Mouse (Mus musculus): Measurements from ENCODE around the gene Kdf1.
"Not testable (repeated sequence)": the region's sequence is repeated elsewhere in the genome, so short reads cannot be mapped to it uniquely, and the experiment has no call there.

The Kdf1 gene

DNA sequence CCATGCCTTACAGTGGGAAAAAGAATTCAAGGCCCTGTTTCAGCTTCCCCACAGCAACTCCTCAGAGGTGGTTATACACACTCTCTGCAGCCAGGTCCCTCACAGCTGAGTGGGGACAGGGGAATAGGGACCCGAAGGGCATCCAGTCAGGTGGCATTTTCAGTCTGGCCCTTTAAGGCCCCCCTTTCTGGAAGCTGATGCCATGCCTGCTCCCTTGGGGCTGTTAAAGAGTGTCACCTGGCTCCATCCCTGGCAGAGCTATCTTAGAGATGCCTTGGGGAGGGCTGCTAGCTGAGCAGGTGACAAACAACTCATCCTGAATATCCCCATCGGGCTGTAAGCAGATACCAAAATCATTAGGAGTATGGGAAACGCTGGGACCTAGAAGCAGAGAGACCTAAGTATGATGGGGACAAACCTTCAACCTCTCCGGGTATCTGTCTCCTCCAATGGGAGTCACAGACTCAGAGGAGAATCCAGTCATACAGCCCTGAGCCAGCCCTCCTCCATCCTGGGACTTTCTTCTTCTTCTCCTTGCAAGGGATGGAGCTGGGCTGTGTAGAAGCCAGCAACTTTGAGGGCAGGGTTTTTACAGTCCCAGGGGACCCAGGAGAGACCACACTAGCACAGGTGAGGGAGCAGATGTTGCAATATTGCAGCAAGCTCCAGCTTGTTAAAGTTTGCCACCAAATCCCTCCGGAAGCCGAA is 21.9 kb upstream of the Kdf1 start:
- no peak for DNase-seq

DNA sequence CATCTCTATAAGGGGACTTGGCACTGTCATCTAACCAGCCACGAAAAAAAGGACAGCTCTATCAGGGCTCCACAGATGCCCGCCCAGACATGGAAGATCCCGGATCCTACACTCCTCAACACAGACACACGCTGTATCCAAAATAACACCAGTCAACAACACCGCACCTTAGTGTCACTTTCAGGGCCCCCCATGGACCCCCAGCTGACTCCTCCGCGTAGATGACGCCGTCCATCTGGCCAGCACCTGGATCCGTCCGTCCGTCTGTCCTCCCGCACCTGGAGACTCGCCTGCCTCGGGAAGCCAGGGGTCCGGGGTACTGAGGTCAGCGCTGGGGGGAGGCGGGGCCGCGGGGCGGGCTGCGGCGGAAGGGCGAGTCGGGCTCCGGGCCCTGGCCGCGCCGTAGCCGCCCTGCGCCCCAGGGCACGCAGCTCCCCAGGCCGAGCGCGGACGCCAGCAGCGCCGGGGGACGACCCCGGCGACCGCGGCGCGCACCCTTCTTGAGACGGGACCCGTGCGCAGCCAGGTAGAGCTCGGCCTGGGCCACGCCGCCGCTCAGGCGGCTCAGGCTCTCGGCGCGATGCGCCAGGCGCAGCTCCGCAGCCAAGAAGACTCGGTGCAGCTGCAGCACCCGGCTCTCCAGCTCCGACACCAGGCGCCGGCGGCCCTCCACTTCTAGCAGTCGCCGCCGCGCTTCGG is 21.2 kb upstream of the Kdf1 start:
- DNase-seq: peak; percentile 37

DNA sequence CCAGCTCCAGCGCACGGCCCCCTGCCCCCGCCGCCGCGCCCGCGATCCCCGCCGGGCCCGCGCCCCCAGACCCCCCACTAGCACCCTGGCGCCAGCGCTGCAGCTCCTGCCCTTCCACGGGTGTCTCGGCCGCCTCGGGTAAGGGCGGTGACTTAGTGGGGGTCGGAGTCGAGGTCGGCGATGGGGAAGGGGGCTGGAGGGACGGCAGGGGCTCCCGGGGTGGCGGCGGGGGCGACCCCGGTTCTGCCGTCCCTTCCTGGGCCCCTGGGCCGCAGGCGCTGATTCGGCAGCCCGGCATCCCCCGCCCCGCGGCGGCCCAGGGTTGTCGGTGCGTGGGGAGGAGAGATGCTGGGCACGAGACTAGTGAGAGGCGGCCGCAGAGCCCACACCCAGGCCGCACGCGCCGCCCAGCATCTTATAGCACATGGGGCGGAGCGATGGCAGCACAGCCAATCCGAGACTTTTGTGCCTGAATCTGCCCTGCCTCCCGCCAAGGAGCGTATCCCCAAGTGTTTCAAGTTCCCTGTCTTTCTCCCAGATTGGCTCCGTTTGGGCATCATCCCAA is 20.5 kb upstream of the Kdf1 start, which contains the start of gene Trnp1:
TSS of gene Trnp1 (minus strand) at position 391 of the 565 bp plus-strand sequence.
- DNase-seq: peak; percentile 61

- DNase-seq: no peak
Observed at GRCm38 (mm10) chr4:133501514-133501913, 17.2 kb upstream of the Kdf1 start.

- no peak for DNase-seq
Observed at GRCm38 (mm10) chr4:133504300-133504699, 14.5 kb upstream of the Kdf1 start.

DNA sequence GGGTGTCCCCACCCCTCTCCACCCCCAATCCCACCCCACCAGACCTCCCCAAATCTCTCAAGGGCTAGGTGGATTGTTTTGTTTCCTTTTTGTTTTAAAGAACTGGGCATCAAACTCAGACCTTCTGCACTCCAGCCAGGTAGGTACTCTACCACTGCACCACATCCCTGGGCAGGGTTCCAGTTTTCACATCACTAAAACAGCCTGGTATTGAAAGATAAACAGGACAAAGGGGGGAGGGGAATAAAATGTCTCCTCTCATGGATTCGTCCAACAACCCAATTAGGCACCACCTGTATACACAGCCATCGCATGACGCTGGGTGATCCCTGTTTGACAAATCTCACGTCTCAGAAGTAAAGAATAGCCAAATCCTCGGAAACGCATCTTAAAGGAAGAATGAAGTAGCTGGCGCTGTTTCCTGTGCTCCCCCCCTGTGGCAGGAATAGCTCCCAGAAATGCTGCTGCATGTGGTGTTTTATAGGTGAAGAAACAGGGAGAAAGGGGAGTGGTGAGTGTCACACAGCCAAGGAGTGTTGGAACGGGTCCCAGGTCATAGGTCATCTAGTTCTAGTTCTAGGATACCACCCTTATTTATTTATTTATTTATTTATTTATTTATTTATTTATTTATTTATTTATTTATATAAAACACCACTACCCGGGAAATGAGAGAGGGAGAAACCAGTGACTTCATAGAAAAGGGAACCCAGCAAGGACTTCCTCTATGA is 13.8 kb upstream of the Kdf1 start:
- no peak for DNase-seq

- DNase-seq: peak; percentile 79
Observed at GRCm38 (mm10) chr4:133506573-133506972, 12.2 kb upstream of the Kdf1 start.

GRCm38 (mm10) chr4:133508990-133509389 is 9.8 kb upstream of the Kdf1 start:
- DNase-seq: no peak

GRCm38 (mm10) chr4:133511050-133511449 is 7.7 kb upstream of the Kdf1 start:
- DNase-seq: no peak

- not testable (repeated sequence) for DNase-seq
Observed at GRCm38 (mm10) chr4:133512511-133512910, 6.3 kb upstream of the Kdf1 start.

DNA sequence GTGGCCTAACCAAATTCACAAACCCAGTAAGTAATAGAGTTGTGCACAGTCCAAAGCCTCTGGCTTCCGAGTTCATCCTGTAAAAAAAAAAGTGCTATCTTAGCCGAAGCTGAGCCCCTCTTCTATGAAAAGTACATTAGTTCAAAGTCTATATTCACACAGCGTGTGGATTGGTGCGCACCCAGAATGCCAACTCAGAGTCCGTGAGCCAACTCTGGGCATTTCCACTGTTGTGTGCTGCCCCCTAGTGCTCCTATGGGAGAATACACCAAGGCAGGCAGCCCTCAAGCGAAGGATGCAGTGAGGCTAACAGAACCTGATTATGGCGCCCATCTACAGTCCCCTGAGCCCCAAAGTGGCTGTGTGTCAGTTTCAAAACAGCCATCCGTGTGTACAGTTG is 5.8 kb upstream of the Kdf1 start:
- DNase-seq: peak; percentile 84

- no peak for DNase-seq
Observed at GRCm38 (mm10) chr4:133519369-133519665, 554 bp downstream of the Kdf1 start.

GRCm38 (mm10) chr4:133521502-133521901 is 2.7 kb downstream of the Kdf1 start:
- no peak for DNase-seq

- no peak for DNase-seq
Observed at GRCm38 (mm10) chr4:133527788-133528187, 9.0 kb downstream of the Kdf1 start.

DNA sequence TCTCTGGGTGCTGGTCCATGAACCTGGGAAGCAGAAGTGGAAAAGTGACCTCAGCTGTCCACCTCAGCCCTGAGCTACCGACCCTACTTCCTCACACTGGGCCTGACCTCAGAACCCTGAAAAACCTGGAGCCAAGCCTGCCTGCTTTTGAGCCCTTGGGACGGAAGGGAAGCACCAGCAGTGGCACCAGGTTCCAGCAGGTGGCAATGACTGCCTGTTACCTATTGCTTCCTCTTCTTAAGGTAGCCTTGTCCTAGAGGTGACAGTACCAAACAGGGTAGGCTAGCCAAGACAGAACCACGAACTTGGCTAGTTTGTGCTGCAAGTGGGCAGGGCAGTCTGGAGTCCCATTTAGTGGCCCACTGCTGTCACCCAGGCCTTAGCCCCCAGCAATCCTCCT is 14.0 kb downstream of the Kdf1 start:
- no peak for DNase-seq

- DNase-seq: no peak
Observed at GRCm38 (mm10) chr4:133536081-133536480, 17.3 kb downstream of the Kdf1 start.

- no peak for DNase-seq
Observed at GRCm38 (mm10) chr4:133536652-133537051, 17.9 kb downstream of the Kdf1 start.

DNA sequence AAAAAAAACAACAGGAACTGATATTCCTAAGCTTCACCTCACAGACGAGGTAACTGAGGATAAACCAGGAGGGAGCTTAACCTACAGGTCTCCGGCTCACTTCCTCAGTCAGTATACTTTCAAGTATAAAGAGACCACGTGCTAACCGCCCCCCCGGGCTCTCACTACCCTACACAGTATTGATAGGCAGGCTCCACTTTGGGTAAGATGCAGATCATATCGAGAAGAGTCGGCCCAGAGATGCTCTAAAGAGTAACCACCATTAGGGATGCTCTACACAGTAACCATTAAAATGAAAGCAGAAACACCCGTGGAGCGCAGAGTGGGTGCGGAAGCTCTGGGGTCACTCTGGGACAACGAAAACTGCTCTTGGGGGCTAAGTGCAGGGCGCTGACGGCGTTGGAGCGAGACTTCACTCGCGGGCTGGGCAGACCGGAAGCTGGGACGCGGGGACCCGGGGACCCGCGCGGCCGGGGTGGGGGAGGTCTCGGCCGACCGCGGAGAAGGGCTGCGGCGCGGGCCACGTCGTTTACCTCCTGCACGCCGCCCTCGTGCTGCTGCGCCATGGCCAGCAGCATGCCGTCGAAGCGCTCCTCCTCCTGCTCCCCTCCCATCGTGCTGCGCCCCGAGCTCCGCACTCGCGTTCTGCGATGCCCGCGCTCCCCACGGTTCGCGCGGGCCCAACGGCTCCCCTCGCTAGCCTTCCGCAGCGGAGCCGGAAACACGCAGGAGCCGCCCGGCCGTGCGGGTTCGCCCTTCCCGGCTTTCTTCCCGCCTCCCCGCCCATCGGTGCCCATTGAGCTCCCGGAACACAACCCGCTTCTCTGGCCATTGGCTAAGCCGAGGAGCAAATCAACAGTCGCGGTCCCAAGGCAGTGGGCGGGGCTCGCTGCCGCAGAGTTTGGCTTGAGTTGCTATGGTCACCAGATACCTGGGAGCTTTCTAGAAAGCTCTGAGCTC is 26.8 kb downstream of the Kdf1 start, which contains the start of gene Nudc:
TSS of gene Nudc (minus strand) at position 725 of the 960 bp plus-strand sequence.
- peak; percentile 95 for DNase-seq

GRCm38 (mm10) chr4:133552029-133552428 is 33.3 kb downstream of the Kdf1 start:
- DNase-seq: no peak

GRCm38 (mm10) chr4:133552768-133553447 is 34.1 kb downstream of the Kdf1 start, which contains the start of gene Nr0b2:
Nr0b2 (plus strand) TSS chr4:133553376.
- DNase-seq: no peak

Data from thymus, postnatal 25 days (tissue).